Mouse (Mus musculus): ENCODE measurements around the gene 5330417H12Rik. TPM values are rescaled to one million over a fixed set of nuclear protein-coding genes. Genes with fewer than 3 reads are reported as not detected.

Gene 5330417H12Rik
- total RNA-seq, 2 experiments from 2014 or later, result not detected

GRCm38 (mm10) chr7:107628383-107628782, 3.4 kb upstream of the 5330417H12Rik start:
- DNase-seq (ENCODE audit: low spot score in 2 of 2), result no peak

- DNase-seq (ENCODE audit: low spot score in 2 of 2), result no peak
Measured at GRCm38 (mm10) chr7:107625781-107626180, 820 bp upstream of the 5330417H12Rik start.

- no peak for DNase-seq (ENCODE audit: low spot score in 2 of 2)
Measured at GRCm38 (mm10) chr7:107624432-107624831, 529 bp downstream of the 5330417H12Rik start.

GRCm38 (mm10) chr7:107620137-107620536, 4.8 kb downstream of the 5330417H12Rik start:
- DNase-seq (ENCODE audit: low spot score in 2 of 2), result no peak

GRCm38 (mm10) chr7:107619225-107619624, 5.7 kb downstream of the 5330417H12Rik start:
- no peak for DNase-seq (ENCODE audit: low spot score in 2 of 2)

GRCm38 (mm10) chr7:107618028-107618992, 6.7 kb downstream of the 5330417H12Rik start:
- DNase-seq (ENCODE audit: low spot score in 2 of 2), result no peak

- no peak for DNase-seq (ENCODE audit: low spot score in 2 of 2)
Measured at GRCm38 (mm10) chr7:107610880-107611279, 14.1 kb downstream of the 5330417H12Rik start.

- DNase-seq (ENCODE audit: low spot score in 2 of 2), result no peak
Measured at GRCm38 (mm10) chr7:107609622-107610255, 15.2 kb downstream of the 5330417H12Rik start.

GRCm38 (mm10) chr7:107607766-107608165, 17.2 kb downstream of the 5330417H12Rik start:
- no peak for DNase-seq (ENCODE audit: low spot score in 2 of 2)

GRCm38 (mm10) chr7:107602913-107603312, 22.0 kb downstream of the 5330417H12Rik start:
- DNase-seq (ENCODE audit: low spot score in 2 of 2), result no peak

- DNase-seq (ENCODE audit: low spot score in 2 of 2), result no peak
Measured at GRCm38 (mm10) chr7:107602505-107602904, 22.5 kb downstream of the 5330417H12Rik start.

- no peak for DNase-seq (ENCODE audit: low spot score in 2 of 2)
Measured at GRCm38 (mm10) chr7:107600651-107601050, 24.3 kb downstream of the 5330417H12Rik start.

GRCm38 (mm10) chr7:107597956-107598355, 27.0 kb downstream of the 5330417H12Rik start:
- no peak for DNase-seq (ENCODE audit: low spot score in 2 of 2)

- no peak for DNase-seq (ENCODE audit: low spot score in 2 of 2)
Measured at GRCm38 (mm10) chr7:107596753-107597152, 28.2 kb downstream of the 5330417H12Rik start.

GRCm38 (mm10) chr7:107595426-107595825, 29.5 kb downstream of the 5330417H12Rik start:
- DNase-seq (ENCODE audit: low spot score in 2 of 2), result no peak

- peak; percentile 77 to 86 for DNase-seq (ENCODE audit: low spot score in 2 of 2)
Measured at GRCm38 (mm10) chr7:107594857-107595402, 30.0 kb downstream of the 5330417H12Rik start, which contains the start of gene Ppfibp2. Gene Ppfibp2 (plus strand): TSS chr7:107595207.

GRCm38 (mm10) chr7:107594325-107594856, 30.6 kb downstream of the 5330417H12Rik start:
- DNase-seq (ENCODE audit: low spot score in 2 of 2), result peak; percentile 29 to 54

- peak in 1 of 2 experiments; percentile 8 for DNase-seq (ENCODE audit: low spot score in 2 of 2)
Measured at GRCm38 (mm10) chr7:107593904-107594303, 31.1 kb downstream of the 5330417H12Rik start.

GRCm38 (mm10) chr7:107592641-107593040, 32.3 kb downstream of the 5330417H12Rik start:
- peak in 1 of 2 experiments; percentile 12 for DNase-seq (ENCODE audit: low spot score in 2 of 2)

GRCm38 (mm10) chr7:107574276-107574675, 50.7 kb downstream of the 5330417H12Rik start:
- no peak for DNase-seq (ENCODE audit: low spot score in 2 of 2)

All from layer of hippocampus, postnatal 14 days (tissue).